Comparison of ENCODE assay signal across 26 mouse cellular contexts in genomic region chr4:48549661-48550060, GRCm38 (mm10). TPM values are rescaled to one million over a fixed set of nuclear protein-coding genes. Genes with fewer than 3 reads are reported as not detected.
DNase-seq lines count a peak whose midpoint lies in the region; ATAC-seq and TF ChIP-seq lines count a peak whose summit lies in the region.
"Had no signal": no experiment of that assay in that cellular context is flagged by ENCODE, and none has a peak within 500 bp of the region (broad histone marks: within the 10 kb centered on the region; RNA-seq: fewer than 3 reads in every experiment).

No protein-coding gene starts in this region.

- peaks cover 31% of the 10 kb centered on the region for H3K4me1 ChIP-seq in lung, embryonic 15.5 days
- peaks cover 4% of the 10 kb centered on the region; the same call in 1 of the 2 replicates for H3K4me1 ChIP-seq in lung, adult 2 months (ENCODE audit: control insufficient read depth, insufficient read depth, low read length)
- peaks cover 51% of the 10 kb centered on the region for H3K4me1 ChIP-seq in embryonic facial prominence, embryonic 10.5 days

- DNase-seq in lung, adult 2 months: no peak
- DNase-seq in 416B (ENCODE audit: low read depth): peak; percentile 20
- DNase-seq in embryonic facial prominence, embryonic 10.5 days (ENCODE audit: low spot score): no peak
- DNase-seq in lung, postnatal 36 days: peak; percentile 60
- no peak for DNase-seq in right cerebral cortex, postnatal 4 days
- DNase-seq in embryo, embryonic 10.5 days (ENCODE audit: low spot score): no peak
- DNase-seq: adrenal gland, postnatal 14 days; cerebellum, adult 9-10 months; gastrocnemius, postnatal 10 days; heart, adult 18-20 months; heart, postnatal 14 days; kidney, adult 18-20 months; kidney, postnatal 4 days; layer of hippocampus, adult 9-11 months; thymus, postnatal 14 days had no signal

- 41% methylated on average over 5 of the region's 5 CpGs for WGBS in lung, embryonic 15.5 days
- WGBS in lung, adult 2 months: 32% methylated on average over 5 of the region's 5 CpGs
- WGBS in embryonic facial prominence, embryonic 10.5 days: 76% methylated on average over 5 of the region's 5 CpGs

- peaks cover 18% of the 10 kb centered on the region for H3K36me3 ChIP-seq in lung, embryonic 15.5 days
- peaks cover 43% of the 10 kb centered on the region for H3K36me3 ChIP-seq in embryonic facial prominence, embryonic 10.5 days (replicated peaks)

- no peaks in the 10 kb centered on the region for H3K27me3 ChIP-seq in lung, embryonic 15.5 days
- H3K27me3 ChIP-seq in embryonic facial prominence, embryonic 10.5 days (replicated peaks; ENCODE audit: low read depth, poor library complexity, severe bottlenecking): no peaks in the 10 kb centered on the region
- H3K27me3 ChIP-seq: heart, embryonic 12.5 days; midbrain, embryonic 15.5 days had no signal

- H3K9ac ChIP-seq in lung, embryonic 15.5 days: no peak overlapping the region
- H3K9ac ChIP-seq: heart, embryonic 12.5 days; hindbrain, embryonic 14.5 days; liver, embryonic 14.5 days; midbrain, embryonic 15.5 days had no signal

- no peak overlapping the region for H3K4me2 ChIP-seq in lung, embryonic 15.5 days
- H3K4me2 ChIP-seq: heart, embryonic 12.5 days; hindbrain, embryonic 14.5 days; midbrain, embryonic 15.5 days had no signal

- ATAC-seq in lung, embryonic 15.5 days (ENCODE audit: borderline replicate concordance, extremely low read depth, low FRiP score, low TSS enrichment): peak; percentile 32; the same call in 1 of the 2 replicates
- ATAC-seq in monocyte, adult 5-6 weeks (replicated peaks; ENCODE audit: insufficient number of reproducible peaks, low FRiP score, low TSS enrichment, poor library complexity, severe bottlenecking): no peak
- ATAC-seq: forebrain, embryonic 16.5 days; inflammation-experienced regulatory T-cells, adult 6 months; midbrain, embryonic 15.5 days had no signal

- H3K4me3 ChIP-seq in lung, embryonic 15.5 days: no peak overlapping the region
- no peak overlapping the region for H3K4me3 ChIP-seq in lung, adult 2 months (replicated peaks; ENCODE audit: extremely low read depth, low read depth, low read length)
- H3K4me3 ChIP-seq in embryonic facial prominence, embryonic 10.5 days: no peak overlapping the region
- H3K4me3 ChIP-seq: heart, embryonic 12.5 days; megakaryocyte, embryonic 14.5 days; midbrain, embryonic 15.5 days; myocyte had no signal

- H3K9me3 ChIP-seq in lung, embryonic 15.5 days: no peaks in the 10 kb centered on the region
- no peaks in the 10 kb centered on the region for H3K9me3 ChIP-seq in embryonic facial prominence, embryonic 10.5 days
- H3K9me3 ChIP-seq: heart, embryonic 12.5 days; megakaryocyte, embryonic 14.5 days; midbrain, embryonic 15.5 days had no signal

- H3K27ac ChIP-seq in lung, embryonic 15.5 days: no peak overlapping the region
- peak overlapping the region; percentile 80 for H3K27ac ChIP-seq in embryonic facial prominence, embryonic 10.5 days (replicated peaks)
- H3K27ac ChIP-seq: hindbrain, embryonic 14.5 days; liver, embryonic 14.5 days; midbrain, embryonic 15.5 days had no signal

- no peak for TF ChIP-seq CTCF in lung, adult 2 months (IDR thresholded peaks at IDR 0.05; ENCODE audit: insufficient read depth, low read length)

- TF ChIP-seq POLR2A in lung, adult 2 months (IDR thresholded peaks at IDR 0.05; ENCODE audit: borderline replicate concordance, extremely low read depth, low read depth, low read length): no peak

RNA-seq across cellular contexts. Expression of gene Msantd3, which starts 9.9 kb away (rescaled TPM):
- 28.3 and 32.4 TPM in 2 replicates for polyA plus RNA-seq in lung, embryonic 15.5 days (2015; fragmentation: Nextera tagmentation; extraction: Ambion mirVana)
- 3.6 and 6.9 TPM in 2 replicates for polyA plus RNA-seq in lung, adult 2 months (2012; rRNA removed)
- 53.9 and 60.7 TPM in 2 replicates for polyA plus RNA-seq in embryonic facial prominence, embryonic 10.5 days (2016; fragmentation: Nextera tagmentation; extraction: Ambion mirVana)
- 2.0 to 6.0 TPM (median 2.3 TPM) in 3 replicates for total RNA-seq in monocyte, adult 5-6 weeks (2017)
- total RNA-seq: MEL had no signal
- polyA plus RNA-seq: inflammation-experienced regulatory T-cells, adult 6 months had no signal

RNA-seq across cellular contexts. Expression of gene Tmeff1, which starts 35.3 kb away (rescaled TPM):
- 52.6 and 53.6 TPM in 2 replicates for polyA plus RNA-seq in lung, embryonic 15.5 days (2015; fragmentation: Nextera tagmentation; extraction: Ambion mirVana)
- polyA plus RNA-seq in lung, adult 2 months (2012; rRNA removed): 12.6 and 20.8 TPM in 2 replicates
- polyA plus RNA-seq in embryonic facial prominence, embryonic 10.5 days (2016; fragmentation: Nextera tagmentation; extraction: Ambion mirVana): 110 and 112 TPM in 2 replicates
- total RNA-seq in monocyte, adult 5-6 weeks (2017): 0.48 TPM in 1 of 3 replicates, not detected in the others
- total RNA-seq: MEL had no signal
- polyA plus RNA-seq: inflammation-experienced regulatory T-cells, adult 6 months had no signal

Comparison
In these comparisons a context has a peak if more than half of its experiments do, and no peak if none do; other contexts are left out.
1. DNase-seq: peak in 416B (single experiment) and lung, postnatal 36 days (single experiment); none in lung, adult 2 months (single experiment), embryonic facial prominence, embryonic 10.5 days (single experiment), right cerebral cortex, postnatal 4 days (single experiment) and embryo, embryonic 10.5 days (single experiment).